8 mouse cellular contexts compared by ENCODE assay signal in the genomic region with DNA sequence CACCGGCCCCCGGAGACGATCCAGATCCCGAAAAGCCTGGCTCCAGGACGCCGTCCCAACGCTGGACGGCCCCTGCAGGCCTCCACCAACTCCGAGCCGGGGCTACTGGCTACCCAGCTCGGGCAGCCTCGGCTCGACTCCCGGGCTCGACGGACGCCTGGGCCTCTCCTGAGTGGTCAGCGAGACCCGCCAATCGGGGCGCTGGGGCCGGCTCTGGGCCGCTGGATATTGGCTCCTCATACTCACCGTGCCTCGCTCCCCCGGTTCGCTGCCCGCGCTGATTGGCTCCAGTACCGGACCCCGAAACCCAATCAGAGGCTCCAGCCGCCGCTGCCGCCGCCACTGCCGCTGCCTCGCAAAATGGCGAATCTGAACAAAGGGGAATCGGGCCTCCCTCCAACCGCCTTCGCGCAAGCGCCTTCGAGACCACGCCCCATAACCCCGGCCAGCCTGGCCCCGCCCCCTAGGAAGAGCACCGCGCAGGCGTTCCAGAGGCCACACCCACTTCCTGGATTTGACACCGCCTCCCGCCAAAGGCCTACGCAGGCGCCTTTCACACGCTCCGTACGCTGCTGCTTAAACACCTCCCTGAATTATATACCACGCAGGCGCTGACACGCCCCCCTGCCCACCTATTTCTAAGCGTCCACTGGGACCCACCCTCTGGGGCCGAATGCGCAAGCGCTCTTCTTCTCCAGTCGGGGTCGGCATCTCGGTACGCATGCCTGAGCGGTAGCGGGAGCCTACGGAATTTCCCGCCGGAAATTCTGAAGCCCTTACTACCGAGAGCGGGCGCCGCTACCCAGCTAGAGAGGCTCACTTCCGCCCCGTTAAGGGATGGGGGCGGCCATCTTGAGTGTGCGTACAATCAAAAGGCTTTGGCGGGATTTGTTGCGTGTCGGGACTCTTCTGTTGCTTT. TPM values are rescaled to one million over a fixed set of nuclear protein-coding genes. Genes with fewer than 3 reads are reported as not detected.
DNase-seq lines count a peak whose midpoint lies in the region; ATAC-seq lines count a peak whose summit lies in the region.

A gene (minus strand): TSS at position 527 of the 919 bp plus-strand sequence.
A gene (plus strand): TSS at position 635 of the 919 bp plus-strand sequence.

- no peaks in the 10 kb centered on the region for H3K27me3 ChIP-seq in hindbrain, embryonic 15.5 days

- peak within 1 kb of the TSS; percentile 64 for H3K4me3 ChIP-seq in hindbrain, embryonic 15.5 days

- H3K9ac ChIP-seq in hindbrain, embryonic 15.5 days, result peak within 1 kb of the TSS; percentile 88

- H3K4me2 ChIP-seq in hindbrain, embryonic 15.5 days, result peak within 1 kb of the TSS; percentile 85

- DNase-seq in T-cell, adult 2 months (ENCODE audit: low spot score), result peak; percentile 100
- DNase-seq in cerebellum, postnatal 36 days, result peak; percentile 100
- DNase-seq in frontal cortex, postnatal 36 days (ENCODE audit: low spot score in 2 of 2), result peak; percentile 100
- DNase-seq in left cerebral cortex, adult 11 months (ENCODE audit: low spot score), result peak; percentile 100
- DNase-seq in lung, postnatal 4 days, result peak; percentile 100
- DNase-seq in retina, postnatal 7 days (ENCODE audit: low read depth, low spot score), result peak; percentile 99
- DNase-seq in urinary bladder, adult 2 months (ENCODE audit: low spot score), result peak; percentile 99

- ATAC-seq in hindbrain, embryonic 15.5 days (ENCODE audit: low FRiP score, low read depth), result peak; percentile 98

- no peaks in the 10 kb centered on the region for H3K9me3 ChIP-seq in hindbrain, embryonic 15.5 days

- H3K36me3 ChIP-seq in hindbrain, embryonic 15.5 days, result no peaks in the 10 kb centered on the region

- peak within 1 kb of the TSS; percentile 96 for H3K27ac ChIP-seq in hindbrain, embryonic 15.5 days (replicated peaks)

- peaks cover 32% of the 10 kb centered on the region for H3K4me1 ChIP-seq in hindbrain, embryonic 15.5 days (replicated peaks)

- WGBS in hindbrain, embryonic 15.5 days, result under 1% methylated on average over 84 of the region's 84 CpGs

RNA-seq across cellular contexts. Expression of the first gene that starts in this region (rescaled TPM):
- 11.1 and 11.6 TPM in 2 replicates for polyA plus RNA-seq in hindbrain, embryonic 15.5 days (2015; fragmentation: Nextera tagmentation; extraction: Ambion mirVana)
- 31.7 and 39.2 TPM in 2 replicates for polyA plus RNA-seq in urinary bladder, adult 2 months (2012; rRNA removed)

RNA-seq across cellular contexts. Expression of the second gene that starts in this region (rescaled TPM):
- polyA plus RNA-seq in hindbrain, embryonic 15.5 days (2015; fragmentation: Nextera tagmentation; extraction: Ambion mirVana), result 35.1 TPM in 2 replicates
- 38.1 and 42.4 TPM in 2 replicates for polyA plus RNA-seq in urinary bladder, adult 2 months (2012; rRNA removed)

Comparison
In these comparisons a context has a peak if more than half of its experiments do, and no peak if none do; other contexts are left out.
1. Peak in every context shown above with its lines: DNase-seq, ATAC-seq, H3K4me3 ChIP-seq and H3K27ac ChIP-seq.